Mouse (Mus musculus) lung, embryonic 15.5 days (tissue): ENCODE results near the gene Bcl9l. TPM values are rescaled to one million over a fixed set of nuclear protein-coding genes. Genes with fewer than 3 reads are reported as not detected.
A peak's percentile ranks its signal among the peaks of the same experiment; 100 is the strongest.

ENCODE experiments used
- ATAC-seq: fragments of 200-750 bp; cut with Nextera tagmentation; 2 replicates; pipeline ENCODE4 v1.8.0; 2017; ENCODE audit warnings: moderate number of reproducible peaks, borderline replicate concordance; ENCODE audit not compliant: low FRiP score, low TSS enrichment; ENCODE audit errors: extremely low read depth
- H3K27ac ChIP-seq: fragments of 300-500 bp; sonication (generic); 2 replicates; pipeline ENCODE4 v1.5.1; 2015; ENCODE audit warnings: moderate library complexity, mild to moderate bottlenecking, inconsistent platforms
- H3K27me3 ChIP-seq: fragments of 300-500 bp; sonication (generic); 2 replicates; pipeline ENCODE4 v1.6.1; 2015; ENCODE audit warnings: inconsistent platforms
- H3K36me3 ChIP-seq: fragments of 300-500 bp; sonication (generic); 2 replicates; pipeline ENCODE4 v1.6.1; 2015; ENCODE audit warnings: inconsistent platforms
- H3K4me1 ChIP-seq: fragments of 300-500 bp; sonication (generic); 2 replicates; pipeline ENCODE4 v1.6.1; 2015; ENCODE audit warnings: inconsistent platforms
- H3K4me2 ChIP-seq: fragments of 300-500 bp; sonication (generic); 2 replicates; pipeline ENCODE4 v1.6.1; 2015; ENCODE audit warnings: inconsistent platforms, mild to moderate bottlenecking, moderate library complexity
- H3K4me3 ChIP-seq: fragments of 300-500 bp; sonication (generic); 2 replicates; pipeline ENCODE4 v1.5.1; 2015; ENCODE audit warnings: mild to moderate bottlenecking, inconsistent platforms
- H3K9ac ChIP-seq: fragments of 300-500 bp; sonication (generic); 2 replicates; pipeline ENCODE4 v1.6.1; 2015; ENCODE audit warnings: inconsistent platforms
- H3K9me3 ChIP-seq: fragments of 300-500 bp; sonication (generic); 2 replicates; pipeline ENCODE4 v1.6.1; 2016; ENCODE audit warnings: inconsistent platforms
- WGBS: fragments of 180-500 bp; shearing (Covaris S2); methylation state at CpG from one replicate; pipeline ENCODE4 v1.1.7; 2015; 5-methylcytosine and 5-hydroxymethylcytosine counted together
- polyA plus RNA-seq: library from polyadenylated mRNA; unstranded; fragments of >200 nt; fragmentation: Nextera tagmentation; extraction: Ambion mirVana; gene quantifications from 2 replicates; pipeline ENCODE4 v1.2.1, GENCODE M21; 2015

The Bcl9l gene
- polyA plus RNA-seq, 1 experiment from 2014 or later, result 17.3 TPM

- WGBS, result 73% methylated on average over 10 of the region's 10 CpGs
- ATAC-seq, result no peak
- no peak overlapping the region for H3K27ac ChIP-seq
- no peak overlapping the region for H3K4me3 ChIP-seq
- no peaks in the 10 kb centered on the region for H3K36me3 ChIP-seq
- H3K9me3 ChIP-seq, result no peaks in the 10 kb centered on the region
- no peaks in the 10 kb centered on the region for H3K27me3 ChIP-seq
- no peak overlapping the region for H3K4me2 ChIP-seq
- no peaks in the 10 kb centered on the region for H3K4me1 ChIP-seq
- H3K9ac ChIP-seq, result no peak overlapping the region
These were observed 39.3 kb downstream of the Bcl9l start for GRCm38 (mm10) chr9:44521927-44522326.

GRCm38 (mm10) chr9:44523686-44524085 is 41.1 kb downstream of the Bcl9l start:
- H3K4me3 ChIP-seq, result no peak overlapping the region
- WGBS, result 56% methylated on average over 5 of the region's 5 CpGs
- no peak for ATAC-seq
- no peak overlapping the region for H3K4me2 ChIP-seq
- H3K36me3 ChIP-seq, result no peaks in the 10 kb centered on the region
- no peaks in the 10 kb centered on the region for H3K9me3 ChIP-seq
- no peaks in the 10 kb centered on the region for H3K27me3 ChIP-seq
- H3K9ac ChIP-seq, result no peak overlapping the region
- no peaks in the 10 kb centered on the region for H3K4me1 ChIP-seq
- H3K27ac ChIP-seq, result no peak overlapping the region

GRCm38 (mm10) chr9:44524235-44524826 is 41.7 kb downstream of the Bcl9l start:
- 51% methylated on average over 5 of the region's 5 CpGs for WGBS
- H3K9ac ChIP-seq, result no peak overlapping the region
- no peaks in the 10 kb centered on the region for H3K9me3 ChIP-seq
- H3K4me1 ChIP-seq, result no peaks in the 10 kb centered on the region
- no peak overlapping the region for H3K27ac ChIP-seq
- H3K4me3 ChIP-seq, result no peak overlapping the region
- no peak overlapping the region for H3K4me2 ChIP-seq
- ATAC-seq, result no peak
- no peaks in the 10 kb centered on the region for H3K36me3 ChIP-seq
- H3K27me3 ChIP-seq, result no peaks in the 10 kb centered on the region

- Histone ChIP-seq H3K27ac (no peak overlapping the region), H3K4me2 (no peak overlapping the region), H3K36me3 (no peaks in the 10 kb centered on the region), H3K9ac (no peak overlapping the region), H3K9me3 (no peaks in the 10 kb centered on the region), H3K27me3 (no peaks in the 10 kb centered on the region), H3K4me1 (no peaks in the 10 kb centered on the region), H3K4me3 (no peak overlapping the region)
- WGBS, result 71% methylated on average over 3 of the region's 3 CpGs
- no peak for ATAC-seq
These were observed 42.4 kb downstream of the Bcl9l start for GRCm38 (mm10) chr9:44525001-44525400.

GRCm38 (mm10) chr9:44525589-44525988 is 43.0 kb downstream of the Bcl9l start:
- 74% methylated on average over 8 of the region's 8 CpGs for WGBS

GRCm38 (mm10) chr9:44526337-44527112 is 43.9 kb downstream of the Bcl9l start:
- Histone ChIP-seq H3K9me3 (no peaks in the 10 kb centered on the region), H3K36me3 (no peaks in the 10 kb centered on the region), H3K4me3 (no peak overlapping the region), H3K4me2 (no peak overlapping the region), H3K27ac (no peak overlapping the region), H3K9ac (no peak overlapping the region), H3K27me3 (no peaks in the 10 kb centered on the region), H3K4me1 (no peaks in the 10 kb centered on the region)
- 43% methylated on average over 9 of the region's 9 CpGs for WGBS
- no peak for ATAC-seq

More at GRCm38 (mm10) chr9:44525589-44525988, 43.0 kb downstream of the Bcl9l start:
- no peaks in the 10 kb centered on the region for H3K9me3 ChIP-seq
- no peaks in the 10 kb centered on the region for H3K4me1 ChIP-seq
- no peak overlapping the region for H3K9ac ChIP-seq
- no peaks in the 10 kb centered on the region for H3K36me3 ChIP-seq
- H3K4me2 ChIP-seq, result no peak overlapping the region
- no peak for ATAC-seq
- H3K27me3 ChIP-seq, result no peaks in the 10 kb centered on the region
- H3K27ac ChIP-seq, result no peak overlapping the region
- H3K4me3 ChIP-seq, result no peak overlapping the region

- H3K9ac ChIP-seq, result no peak overlapping the region
- H3K4me2 ChIP-seq, result no peak overlapping the region
- H3K36me3 ChIP-seq, result no peaks in the 10 kb centered on the region
- H3K27ac ChIP-seq, result no peak overlapping the region
- H3K4me3 ChIP-seq, result no peak overlapping the region
- no peak for ATAC-seq
- WGBS, result 53% methylated on average over 8 of the region's 8 CpGs
- H3K9me3 ChIP-seq, result no peaks in the 10 kb centered on the region
- no peaks in the 10 kb centered on the region for H3K4me1 ChIP-seq
- H3K27me3 ChIP-seq, result no peaks in the 10 kb centered on the region
These were observed 45.7 kb downstream of the Bcl9l start for GRCm38 (mm10) chr9:44528340-44528739.

GRCm38 (mm10) chr9:44532991-44533580 is 50.5 kb downstream of the Bcl9l start:
- no peak for ATAC-seq
- Histone ChIP-seq H3K4me2 (no peak overlapping the region), H3K9ac (no peak overlapping the region), H3K4me1 (no peaks in the 10 kb centered on the region), H3K27me3 (no peaks in the 10 kb centered on the region), H3K27ac (no peak overlapping the region), H3K9me3 (no peaks in the 10 kb centered on the region), H3K4me3 (no peak overlapping the region), H3K36me3 (no peaks in the 10 kb centered on the region)
- WGBS, result 82% methylated on average over 6 of the region's 6 CpGs

- H3K27me3 ChIP-seq, result no peaks in the 10 kb centered on the region
- no peaks in the 10 kb centered on the region for H3K36me3 ChIP-seq
- no peak overlapping the region for H3K4me3 ChIP-seq
- H3K27ac ChIP-seq, result no peak overlapping the region
- 0 out of 2 replicates have a peak overlapping the region, but pooled peaks have one; percentile 7 for H3K4me2 ChIP-seq
- no peaks in the 10 kb centered on the region for H3K9me3 ChIP-seq
- H3K9ac ChIP-seq, result no peak overlapping the region
- H3K4me1 ChIP-seq, result no peaks in the 10 kb centered on the region
- ATAC-seq, result no peak
- WGBS, result 46% methylated on average over 19 of the region's 19 CpGs
These were observed 55.1 kb downstream of the Bcl9l start for GRCm38 (mm10) chr9:44537625-44538301.

GRCm38 (mm10) chr9:44539816-44540421 is 57.3 kb downstream of the Bcl9l start:
- H3K27ac ChIP-seq, result no peak overlapping the region
- no peak for ATAC-seq
- 55% methylated on average over 2 of the region's 2 CpGs for WGBS

GRCm38 (mm10) chr9:44540676-44541075 is 58.1 kb downstream of the Bcl9l start:
- Histone ChIP-seq H3K9ac (no peak overlapping the region), H3K27ac (no peak overlapping the region), H3K4me2 (no peak overlapping the region), H3K4me1 (no peaks in the 10 kb centered on the region), H3K4me3 (no peak overlapping the region), H3K9me3 (no peaks in the 10 kb centered on the region), H3K36me3 (no peaks in the 10 kb centered on the region), H3K27me3 (no peaks in the 10 kb centered on the region)
- ATAC-seq, result no peak
- WGBS, result 84% methylated on average over 3 of the region's 3 CpGs

More at GRCm38 (mm10) chr9:44539816-44540421, 57.3 kb downstream of the Bcl9l start:
- no peaks in the 10 kb centered on the region for H3K27me3 ChIP-seq
- no peaks in the 10 kb centered on the region for H3K36me3 ChIP-seq
- no peaks in the 10 kb centered on the region for H3K4me1 ChIP-seq
- H3K4me3 ChIP-seq, result no peak overlapping the region
- H3K4me2 ChIP-seq, result no peak overlapping the region
- no peak overlapping the region for H3K9ac ChIP-seq
- no peaks in the 10 kb centered on the region for H3K9me3 ChIP-seq
